Mouse (Mus musculus) intestine, postnatal 0 days (tissue): Measurements from ENCODE around the gene Evl. TPM values are rescaled to one million over a fixed set of nuclear protein-coding genes. Genes with fewer than 3 reads are reported as not detected.

Experiments
- ATAC-seq: fragments of 200-750 bp; cut with Nextera tagmentation; 2 replicates; pipeline ENCODE4 v1.8.0; 2017; ENCODE audit warnings: mild to moderate bottlenecking, moderate TSS enrichment, moderate library complexity
- H3K27ac ChIP-seq: fragments of 300-500 bp; sonication (generic); 2 replicates; pipeline ENCODE4 v1.5.1; 2014; ENCODE audit warnings: mild to moderate bottlenecking, low read depth, low read length, moderate library complexity
- H3K27me3 ChIP-seq: fragments of 300-500 bp; sonication (generic); replicated peaks from 2 replicates; pipeline ENCODE4 v1.6.1; 2014; ENCODE audit warnings: low read length, mixed read lengths; ENCODE audit not compliant: control insufficient read depth, insufficient read depth
- H3K36me3 ChIP-seq: fragments of 300-500 bp; sonication (generic); 2 replicates; pipeline ENCODE4 v1.6.1; 2014; ENCODE audit warnings: mild to moderate bottlenecking, moderate library complexity; ENCODE audit not compliant: control insufficient read depth, insufficient read depth
- H3K4me1 ChIP-seq: fragments of 300-500 bp; sonication (generic); replicated peaks from 2 replicates; pipeline ENCODE4 v1.6.1; 2014; ENCODE audit warnings: antibody characterized with exemption, low read length, mixed read lengths; ENCODE audit not compliant: control insufficient read depth, insufficient read depth
- H3K4me2 ChIP-seq: fragments of 300-500 bp; sonication (generic); replicated peaks from 2 replicates; pipeline ENCODE4 v1.6.1; 2014; ENCODE audit warnings: low read depth, mild to moderate bottlenecking, moderate library complexity
- H3K4me3 ChIP-seq: fragments of 300-500 bp; sonication (generic); 2 replicates; pipeline ENCODE4 v1.5.1; 2014; ENCODE audit warnings: low read depth, low read length
- H3K9ac ChIP-seq: fragments of 300-500 bp; sonication (generic); 2 replicates; pipeline ENCODE4 v1.6.1; 2014; ENCODE audit warnings: mild to moderate bottlenecking, low read depth, low read length
- H3K9me3 ChIP-seq: fragments of 300-500 bp; sonication (generic); 2 replicates; pipeline ENCODE4 v1.6.1; 2016; ENCODE audit warnings: mixed run types; ENCODE audit not compliant: control insufficient read depth
- CTCF ChIP-seq: sonication (generic); IDR thresholded peaks from 2 replicates; pipeline ENCODE4 v1.5.1; 2016; ENCODE audit warnings: low read depth, mild to moderate bottlenecking, control low read depth, antibody characterized with exemption, moderate library complexity
- WGBS: fragments of 180-500 bp; shearing (Covaris S2); extraction: QIAGEN DNeasy Blood & Tissue Kit; methylation state at CpG from one replicate; pipeline ENCODE4 v1.1.7; 2014; 5-methylcytosine and 5-hydroxymethylcytosine counted together
- polyA plus RNA-seq: library from polyadenylated mRNA; unstranded; fragments of >200 nt; fragmentation: Nextera tagmentation; extraction: Ambion mirVana; gene quantifications from 2 replicates; pipeline ENCODE4 v1.2.1, GENCODE M21; 2015

The Evl gene
- polyA plus RNA-seq, 1 experiment from 2014 or later: 20.5 TPM

DNA sequence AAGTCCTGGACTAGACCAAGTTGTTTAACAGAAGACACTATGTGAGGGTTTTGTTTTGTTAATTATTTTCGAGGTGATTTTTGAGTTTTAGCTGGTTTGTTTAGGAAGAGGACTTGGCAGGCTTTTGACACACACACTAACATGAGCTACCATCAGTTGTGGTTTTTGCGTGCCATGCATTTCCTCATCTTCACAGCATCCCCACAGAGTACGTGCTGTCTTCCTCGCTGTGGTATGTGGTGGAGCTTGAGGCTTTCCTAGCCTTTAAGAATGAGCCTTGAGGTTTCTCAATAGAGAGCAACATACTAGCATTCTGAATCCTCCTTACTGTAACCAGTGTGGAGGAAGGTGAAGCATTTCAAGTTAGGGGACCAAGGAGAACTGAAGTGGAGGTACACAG, 46.3 kb downstream of the Evl start:
- TF ChIP-seq CTCF: no peak
- Histone ChIP-seq H3K9me3 (no peaks in the 10 kb centered on the region), H3K4me2 (no peak overlapping the region), H3K4me1 (no peaks in the 10 kb centered on the region), H3K4me3 (no peak overlapping the region), H3K36me3 (no peaks in the 10 kb centered on the region), H3K27me3 (no peaks in the 10 kb centered on the region), H3K27ac (no peak overlapping the region), H3K9ac (no peak overlapping the region)
- ATAC-seq: no peak
- 66% methylated on average over 4 of the region's 4 CpGs for WGBS

DNA sequence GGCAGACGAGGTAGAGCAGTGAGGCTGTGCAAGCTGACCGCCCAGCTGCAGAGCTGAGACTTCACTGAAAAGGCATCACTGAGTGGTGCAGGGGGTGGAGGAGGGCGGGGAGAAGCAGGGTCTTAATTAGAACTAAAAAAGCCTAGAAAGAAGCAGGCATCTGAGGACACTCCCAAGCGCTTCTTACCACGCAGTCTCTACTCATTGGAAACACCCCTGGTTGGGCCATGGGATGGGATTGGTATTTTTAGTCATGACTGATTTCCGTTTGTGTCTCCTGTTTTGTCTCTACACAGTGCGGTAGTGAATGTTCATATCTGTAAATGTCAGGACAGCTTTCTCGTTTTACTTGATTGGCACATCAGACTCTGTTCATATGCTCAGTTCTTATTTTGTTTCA, 46.8 kb downstream of the Evl start:
- Histone ChIP-seq H3K27me3 (no peaks in the 10 kb centered on the region), H3K4me2 (no peak overlapping the region), H3K27ac (no peak overlapping the region), H3K4me3 (no peak overlapping the region), H3K9me3 (no peaks in the 10 kb centered on the region), H3K36me3 (no peaks in the 10 kb centered on the region), H3K4me1 (no peaks in the 10 kb centered on the region), H3K9ac (no peak overlapping the region)
- no peak for TF ChIP-seq CTCF
- 74% methylated on average over 8 of the region's 8 CpGs for WGBS
- ATAC-seq: no peak

DNA sequence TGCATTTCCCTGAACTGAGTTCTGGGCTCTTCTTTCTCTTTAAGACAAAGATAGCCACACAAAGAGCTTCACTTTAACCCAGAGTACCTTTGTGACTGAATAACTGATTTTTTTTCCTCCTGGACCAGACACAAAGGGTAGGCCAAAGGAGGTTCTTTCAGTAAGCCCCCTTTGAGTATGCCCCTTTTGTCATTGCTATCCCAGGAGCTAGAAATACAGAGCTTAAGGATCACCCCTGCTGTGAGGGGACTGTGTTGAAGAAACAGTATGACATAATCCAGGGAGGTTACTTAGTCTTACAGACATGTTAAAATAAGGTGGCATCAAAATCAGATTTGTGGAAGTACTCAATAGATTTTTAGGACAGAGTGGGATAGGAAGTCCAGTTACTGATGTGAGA, 50.0 kb downstream of the Evl start:
- Histone ChIP-seq H3K27ac (no peak overlapping the region), H3K9me3 (no peaks in the 10 kb centered on the region), H3K36me3 (no peaks in the 10 kb centered on the region), H3K27me3 (no peaks in the 10 kb centered on the region), H3K9ac (no peak overlapping the region), H3K4me1 (no peaks in the 10 kb centered on the region), H3K4me2 (no peak overlapping the region), H3K4me3 (no peak overlapping the region)
- no peak for ATAC-seq
- TF ChIP-seq CTCF: no peak

DNA sequence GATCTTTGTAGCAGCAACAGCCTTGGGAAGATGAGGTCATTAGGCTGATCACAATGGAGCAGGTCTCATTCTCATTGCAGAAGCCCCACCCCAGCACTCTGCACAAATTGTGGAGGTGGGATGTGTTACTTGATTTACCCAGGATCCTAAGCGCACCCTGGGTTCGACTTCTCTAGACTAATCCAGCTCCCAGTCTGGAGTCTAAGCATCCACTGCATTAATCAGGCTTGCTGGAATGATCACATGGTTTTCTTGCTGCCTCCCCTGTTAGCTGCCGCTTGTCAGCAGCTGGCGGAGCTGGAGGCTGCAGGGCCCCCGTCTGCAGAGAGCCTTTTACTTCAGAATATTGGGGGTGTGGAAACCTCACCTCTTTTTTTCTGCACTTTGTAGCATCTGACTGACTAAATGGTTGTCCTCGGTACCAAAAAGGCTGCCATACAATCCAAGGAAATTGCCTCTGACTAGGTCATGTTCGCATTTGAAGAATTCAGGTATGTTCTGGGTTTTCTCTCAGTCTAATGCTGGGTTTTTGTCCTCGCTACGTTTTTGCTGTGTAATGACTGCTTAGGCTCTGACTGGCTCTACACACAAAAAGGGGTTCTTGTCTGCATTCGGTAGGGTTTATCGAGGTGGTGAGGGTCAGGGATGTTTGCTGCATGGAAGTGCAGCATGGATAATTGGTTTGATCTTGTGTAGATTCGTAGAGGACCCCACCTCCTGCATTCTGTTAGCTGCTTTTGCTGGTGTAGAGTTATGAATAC, 51.2 kb downstream of the Evl start:
- whole genome bisulfite sequencing: 61% methylated on average over 12 of the region's 12 CpGs
- ATAC-seq: no peak
- no peak for TF ChIP-seq CTCF
- Histone ChIP-seq H3K27me3 (no peaks in the 10 kb centered on the region), H3K4me3 (no peak overlapping the region), H3K36me3 (no peaks in the 10 kb centered on the region), H3K4me2 (no peak overlapping the region), H3K9ac (no peak overlapping the region), H3K27ac (no peak overlapping the region), H3K4me1 (no peaks in the 10 kb centered on the region), H3K9me3 (no peaks in the 10 kb centered on the region)

DNA sequence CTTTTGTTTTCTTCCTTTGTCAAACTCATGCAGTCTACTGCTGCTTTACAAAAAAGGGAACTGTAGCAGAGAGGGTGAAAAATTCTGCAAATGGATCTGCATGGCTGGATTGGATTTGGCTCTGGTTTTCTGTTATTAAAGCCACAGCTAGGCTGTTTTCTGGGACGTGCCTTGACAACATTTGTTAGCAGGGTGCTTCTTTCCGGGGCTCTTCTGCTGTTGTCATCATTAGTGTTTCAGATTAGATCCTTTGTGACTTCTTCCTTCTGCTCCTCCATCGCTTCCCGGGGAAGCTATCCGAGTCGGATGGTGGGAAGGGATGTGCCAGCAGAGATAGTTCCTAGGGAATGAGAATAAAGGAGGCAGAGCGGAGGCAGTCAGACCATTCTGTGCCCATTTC, 51.8 kb downstream of the Evl start:
- 78% methylated on average over 7 of the region's 7 CpGs for WGBS
- H3K9me3 ChIP-seq: no peaks in the 10 kb centered on the region
- no peak for ATAC-seq
- no peaks in the 10 kb centered on the region for H3K36me3 ChIP-seq
- H3K4me3 ChIP-seq: no peak overlapping the region
- H3K27ac ChIP-seq: no peak overlapping the region
- no peak overlapping the region for H3K9ac ChIP-seq
- H3K4me2 ChIP-seq: no peak overlapping the region
- no peaks in the 10 kb centered on the region for H3K27me3 ChIP-seq
- no peak for TF ChIP-seq CTCF
- no peaks in the 10 kb centered on the region for H3K4me1 ChIP-seq

DNA sequence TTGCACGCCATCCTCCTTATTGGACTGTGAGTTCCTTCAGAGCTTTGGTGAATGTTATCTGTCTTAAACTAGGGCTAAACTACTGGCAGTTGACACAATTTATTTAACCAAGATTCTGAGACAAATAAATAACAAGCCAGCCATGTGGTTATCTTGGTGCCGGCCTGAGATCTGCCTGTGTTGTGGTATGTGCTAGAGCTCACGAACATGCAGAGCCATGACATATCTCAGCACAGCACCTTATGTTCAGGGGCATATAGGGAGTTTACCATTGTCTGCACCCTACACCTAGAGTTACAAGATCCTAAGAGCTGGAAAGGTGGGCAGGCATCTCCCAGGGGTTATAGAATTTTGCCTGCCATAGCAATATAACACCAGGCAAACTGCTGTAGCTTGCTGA, 54.9 kb downstream of the Evl start:
- Histone ChIP-seq H3K9ac (no peak overlapping the region), H3K9me3 (no peaks in the 10 kb centered on the region), H3K36me3 (no peaks in the 10 kb centered on the region), H3K4me2 (no peak overlapping the region), H3K4me1 (no peaks in the 10 kb centered on the region), H3K27ac (no peak overlapping the region), H3K27me3 (no peaks in the 10 kb centered on the region), H3K4me3 (no peak overlapping the region)
- no peak for TF ChIP-seq CTCF
- no peak for ATAC-seq
- WGBS: 78% methylated on average over 3 of the region's 3 CpGs

DNA sequence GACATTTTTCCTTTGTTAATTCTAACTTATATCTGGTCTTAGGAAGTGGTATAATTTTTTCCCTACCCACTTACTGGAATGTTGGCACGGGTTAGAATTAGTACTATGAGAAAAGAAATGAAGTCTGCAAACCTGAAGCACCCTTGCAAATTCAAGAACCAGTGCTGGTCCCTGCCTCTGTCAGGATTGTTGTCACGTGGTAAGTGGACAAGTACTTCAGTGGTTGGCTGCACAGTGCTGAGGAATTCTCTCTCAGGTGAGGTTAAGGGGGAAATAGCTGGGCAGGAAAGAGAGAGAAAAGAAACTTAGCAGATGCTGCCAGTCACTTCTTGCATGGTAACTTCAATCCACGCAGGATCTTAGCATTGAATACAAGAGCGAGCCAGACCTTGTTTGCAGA, 55.7 kb downstream of the Evl start:
- no peaks in the 10 kb centered on the region for H3K9me3 ChIP-seq
- 76% methylated on average over 4 of the region's 4 CpGs for WGBS
- no peak overlapping the region for H3K4me2 ChIP-seq
- H3K9ac ChIP-seq: no peak overlapping the region
- TF ChIP-seq CTCF: no peak
- H3K4me3 ChIP-seq: no peak overlapping the region
- no peaks in the 10 kb centered on the region for H3K27me3 ChIP-seq
- ATAC-seq: no peak
- H3K27ac ChIP-seq: no peak overlapping the region
- H3K4me1 ChIP-seq: no peaks in the 10 kb centered on the region
- no peaks in the 10 kb centered on the region for H3K36me3 ChIP-seq
